Mouse (Mus musculus) intestine, postnatal 0 days (tissue): Measurements from ENCODE around the gene Slc12a1. TPM values are rescaled to one million over a fixed set of nuclear protein-coding genes. Genes with fewer than 3 reads are reported as not detected.

Experiments used
- ATAC-seq: fragments of 200-750 bp; cut with Nextera tagmentation; 2 replicates; pipeline ENCODE4 v1.8.0; 2017; ENCODE audit warnings: mild to moderate bottlenecking, moderate TSS enrichment, moderate library complexity
- H3K27ac ChIP-seq: fragments of 300-500 bp; sonication (generic); 2 replicates; pipeline ENCODE4 v1.5.1; 2014; ENCODE audit warnings: mild to moderate bottlenecking, low read depth, low read length, moderate library complexity
- H3K27me3 ChIP-seq: fragments of 300-500 bp; sonication (generic); replicated peaks from 2 replicates; pipeline ENCODE4 v1.6.1; 2014; ENCODE audit warnings: low read length, mixed read lengths; ENCODE audit not compliant: control insufficient read depth, insufficient read depth
- H3K36me3 ChIP-seq: fragments of 300-500 bp; sonication (generic); 2 replicates; pipeline ENCODE4 v1.6.1; 2014; ENCODE audit warnings: mild to moderate bottlenecking, moderate library complexity; ENCODE audit not compliant: control insufficient read depth, insufficient read depth
- H3K4me1 ChIP-seq: fragments of 300-500 bp; sonication (generic); replicated peaks from 2 replicates; pipeline ENCODE4 v1.6.1; 2014; ENCODE audit warnings: antibody characterized with exemption, low read length, mixed read lengths; ENCODE audit not compliant: control insufficient read depth, insufficient read depth
- H3K4me2 ChIP-seq: fragments of 300-500 bp; sonication (generic); replicated peaks from 2 replicates; pipeline ENCODE4 v1.6.1; 2014; ENCODE audit warnings: low read depth, mild to moderate bottlenecking, moderate library complexity
- H3K4me3 ChIP-seq: fragments of 300-500 bp; sonication (generic); 2 replicates; pipeline ENCODE4 v1.5.1; 2014; ENCODE audit warnings: low read depth, low read length
- H3K9ac ChIP-seq: fragments of 300-500 bp; sonication (generic); 2 replicates; pipeline ENCODE4 v1.6.1; 2014; ENCODE audit warnings: mild to moderate bottlenecking, low read depth, low read length
- H3K9me3 ChIP-seq: fragments of 300-500 bp; sonication (generic); 2 replicates; pipeline ENCODE4 v1.6.1; 2016; ENCODE audit warnings: mixed run types; ENCODE audit not compliant: control insufficient read depth
- CTCF ChIP-seq: sonication (generic); IDR thresholded peaks from 2 replicates; pipeline ENCODE4 v1.5.1; 2016; ENCODE audit warnings: low read depth, mild to moderate bottlenecking, control low read depth, antibody characterized with exemption, moderate library complexity
- WGBS: fragments of 180-500 bp; shearing (Covaris S2); extraction: QIAGEN DNeasy Blood & Tissue Kit; methylation state at CpG from one replicate; pipeline ENCODE4 v1.1.7; 2014; 5-methylcytosine and 5-hydroxymethylcytosine counted together
- polyA plus RNA-seq: library from polyadenylated mRNA; unstranded; fragments of >200 nt; fragmentation: Nextera tagmentation; extraction: Ambion mirVana; gene quantifications from 2 replicates; pipeline ENCODE4 v1.2.1, GENCODE M21; 2015

The Slc12a1 gene
- polyA plus RNA-seq, 1 experiment from 2014 or later: not detected

DNA sequence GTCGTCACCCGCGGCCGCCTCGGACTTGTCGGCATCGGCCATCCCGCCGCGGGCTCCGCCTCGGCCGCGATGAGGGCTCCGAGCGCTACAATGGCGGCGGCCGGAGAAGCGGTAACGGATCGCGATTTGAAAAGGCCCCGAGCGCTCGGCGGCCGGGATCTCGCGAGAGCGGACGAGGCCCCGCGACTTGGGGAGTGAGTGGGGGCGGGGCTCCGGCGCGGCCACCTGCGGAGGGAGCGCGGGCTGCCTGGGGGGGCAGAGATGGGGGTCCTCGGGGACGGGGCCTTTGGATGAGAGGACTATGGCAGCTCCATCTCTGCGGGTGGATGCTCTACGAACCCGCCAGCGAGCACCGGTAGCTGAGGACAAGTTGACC lies 28.8 kb upstream of the Slc12a1 start, which contains the start of gene Myef2:
TSS of gene Myef2 (minus strand) at position 185 of the 376 bp plus-strand sequence.
- H3K9ac ChIP-seq: peak within 1 kb of the TSS; percentile 80
- TF ChIP-seq CTCF: no peak
- H3K27me3 ChIP-seq: peaks cover 3% of the 10 kb centered on the region; the same call in 1 of the 2 replicates
- H3K9me3 ChIP-seq: no peaks in the 10 kb centered on the region
- peak within 1 kb of the TSS; percentile 90 for H3K4me2 ChIP-seq
- peak; percentile 89 for ATAC-seq
- peaks cover 3% of the 10 kb centered on the region for H3K4me1 ChIP-seq
- peak within 1 kb of the TSS; percentile 61 for H3K4me3 ChIP-seq
- H3K36me3 ChIP-seq: no peaks in the 10 kb centered on the region
- WGBS: under 1% methylated on average over 38 of the region's 48 CpGs
- peak within 1 kb of the TSS; percentile 70 for H3K27ac ChIP-seq

DNA sequence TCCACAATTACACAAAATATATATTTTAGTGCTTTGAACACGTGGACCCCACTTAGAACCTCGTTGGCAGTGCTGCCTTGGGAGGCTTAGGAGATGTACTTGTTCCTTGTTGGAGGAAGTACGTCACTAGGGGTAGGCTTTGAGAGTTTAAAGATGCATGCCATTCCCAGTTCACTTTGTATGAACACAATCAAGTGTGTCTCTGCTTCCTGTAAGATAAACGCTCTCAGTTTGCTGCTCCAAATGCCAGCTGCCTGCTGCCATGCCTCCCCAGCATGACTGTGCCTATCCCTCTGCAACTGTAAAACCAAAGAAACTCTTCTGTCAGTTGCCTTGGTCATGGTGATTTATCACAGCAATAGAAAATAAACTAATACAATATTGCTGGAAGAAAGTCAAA lies 26.5 kb upstream of the Slc12a1 start:
- ATAC-seq: no peak
- H3K9ac ChIP-seq: no peak overlapping the region
- WGBS: 43% methylated on average over 4 of the region's 4 CpGs
- no peak overlapping the region for H3K4me2 ChIP-seq
- peaks cover 3% of the 10 kb centered on the region for H3K4me1 ChIP-seq
- H3K27ac ChIP-seq: no peak overlapping the region
- H3K4me3 ChIP-seq: no peak overlapping the region
- no peaks in the 10 kb centered on the region for H3K36me3 ChIP-seq
- H3K9me3 ChIP-seq: no peaks in the 10 kb centered on the region
- no peak for TF ChIP-seq CTCF
- peaks cover 3% of the 10 kb centered on the region; the same call in 1 of the 2 replicates for H3K27me3 ChIP-seq

DNA sequence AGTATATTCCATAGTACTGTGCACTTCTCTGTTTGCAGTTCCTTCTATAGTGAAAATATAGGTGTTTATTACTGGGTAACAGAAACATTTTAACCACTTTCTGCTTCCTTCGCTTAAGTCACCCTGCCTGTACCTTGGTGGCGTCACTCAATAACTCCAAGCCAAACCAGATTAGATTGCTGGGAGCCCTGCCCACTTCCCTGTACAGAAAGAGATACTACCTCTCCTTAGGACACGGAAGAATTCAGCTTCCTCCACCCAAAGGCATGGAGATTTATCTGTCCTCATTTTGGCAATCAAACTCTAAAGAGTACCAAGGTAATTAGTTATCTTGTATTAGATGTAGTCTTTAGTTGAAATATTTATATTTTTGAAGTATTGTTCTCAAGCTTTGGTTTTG lies 25.5 kb upstream of the Slc12a1 start:
- Histone ChIP-seq H3K9ac (no peak overlapping the region), H3K4me3 (no peak overlapping the region), H3K4me2 (no peak overlapping the region), H3K27me3 (peaks cover 3% of the 10 kb centered on the region; the same call in 1 of the 2 replicates), H3K4me1 (peaks cover 3% of the 10 kb centered on the region), H3K36me3 (no peaks in the 10 kb centered on the region), H3K27ac (no peak overlapping the region), H3K9me3 (no peaks in the 10 kb centered on the region)
- no peak for TF ChIP-seq CTCF
- ATAC-seq: no peak
- 51% methylated on average over 3 of the region's 3 CpGs for WGBS

DNA sequence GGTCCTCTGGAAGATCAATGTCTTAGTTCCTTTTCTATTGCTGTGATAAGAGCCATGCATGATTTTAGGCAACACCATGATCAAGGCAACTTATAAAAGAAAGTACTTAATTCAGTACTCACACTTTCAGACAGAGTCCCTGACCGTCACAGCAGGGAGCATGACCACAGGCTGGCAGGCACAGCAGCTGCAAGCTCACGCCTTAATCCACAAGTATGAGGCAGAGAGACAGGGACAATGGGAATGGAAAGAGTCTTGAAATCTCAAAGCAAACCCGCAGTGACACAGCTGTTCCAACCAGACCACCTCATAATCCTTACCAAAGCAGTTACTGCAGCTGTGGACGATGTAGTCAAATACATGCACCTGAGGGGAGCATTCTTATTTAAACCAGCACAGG lies 18.2 kb upstream of the Slc12a1 start:
- Histone ChIP-seq H3K9me3 (no peaks in the 10 kb centered on the region), H3K9ac (no peak overlapping the region), H3K4me3 (no peak overlapping the region), H3K4me1 (no peaks in the 10 kb centered on the region), H3K36me3 (no peaks in the 10 kb centered on the region), H3K27ac (no peak overlapping the region), H3K4me2 (no peak overlapping the region), H3K27me3 (no peaks in the 10 kb centered on the region; the same call in 1 of the 2 replicates)
- no peak for TF ChIP-seq CTCF
- no peak for ATAC-seq
- 37% methylated on average over 4 of the region's 4 CpGs for WGBS

DNA sequence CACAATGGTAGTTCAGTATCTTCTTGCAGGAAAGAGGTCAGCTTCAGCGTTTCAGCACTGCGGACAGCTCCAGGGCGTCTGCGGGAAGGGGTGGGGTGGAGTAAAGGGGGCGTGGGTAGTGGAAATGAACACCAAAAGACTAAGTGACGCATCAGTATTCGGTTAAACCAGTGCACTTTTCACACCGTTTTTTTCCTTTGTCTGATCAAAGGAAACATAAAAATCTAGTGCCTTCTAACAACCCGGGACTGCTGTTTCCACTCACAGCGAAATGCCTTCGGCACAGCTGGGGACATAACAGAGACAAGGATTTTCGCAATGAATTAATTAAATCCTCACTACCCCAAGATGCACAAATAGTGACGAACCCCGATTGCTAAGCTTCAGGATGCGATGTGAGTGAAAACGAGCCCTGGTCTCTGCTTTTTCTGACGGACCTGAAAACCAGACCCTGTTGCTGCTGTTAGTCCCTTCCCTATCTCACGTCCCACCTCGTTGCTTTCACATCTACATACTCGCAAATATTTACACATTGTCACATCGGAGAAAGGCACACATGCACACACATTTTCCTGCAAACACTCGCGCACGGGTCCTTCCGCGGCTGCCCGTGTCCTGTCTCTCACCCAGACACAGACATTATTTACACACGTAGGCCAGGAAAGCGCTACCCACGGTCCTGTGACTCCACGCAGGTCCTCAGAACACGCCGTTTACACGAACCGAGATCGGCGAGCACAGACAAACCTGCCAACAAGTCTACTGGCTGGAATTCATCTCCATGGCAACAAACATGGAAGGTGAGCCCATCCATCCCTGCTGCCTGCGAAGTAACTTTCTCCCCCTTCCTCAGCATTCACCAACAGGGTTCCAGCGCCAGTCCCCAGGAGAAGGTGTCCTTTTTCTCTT lies 16.1 kb upstream of the Slc12a1 start, which contains the start of gene Ctxn2:
TSS of gene Ctxn2 (plus strand) at position 790 of the 909 bp plus-strand sequence.
- Histone ChIP-seq H3K4me3 (peak within 1 kb of the TSS; percentile 20), H3K36me3 (no peaks in the 10 kb centered on the region), H3K4me1 (no peaks in the 10 kb centered on the region), H3K27me3 (no peaks in the 10 kb centered on the region; the same call in 1 of the 2 replicates), H3K9ac (no peak within 1 kb of the TSS), H3K4me2 (peak within 1 kb of the TSS; percentile 49), H3K27ac (no peak within 1 kb of the TSS), H3K9me3 (no peaks in the 10 kb centered on the region)
- under 1% methylated on average over 39 of the region's 39 CpGs for WGBS
- no peak for TF ChIP-seq CTCF
- ATAC-seq: no peak

DNA sequence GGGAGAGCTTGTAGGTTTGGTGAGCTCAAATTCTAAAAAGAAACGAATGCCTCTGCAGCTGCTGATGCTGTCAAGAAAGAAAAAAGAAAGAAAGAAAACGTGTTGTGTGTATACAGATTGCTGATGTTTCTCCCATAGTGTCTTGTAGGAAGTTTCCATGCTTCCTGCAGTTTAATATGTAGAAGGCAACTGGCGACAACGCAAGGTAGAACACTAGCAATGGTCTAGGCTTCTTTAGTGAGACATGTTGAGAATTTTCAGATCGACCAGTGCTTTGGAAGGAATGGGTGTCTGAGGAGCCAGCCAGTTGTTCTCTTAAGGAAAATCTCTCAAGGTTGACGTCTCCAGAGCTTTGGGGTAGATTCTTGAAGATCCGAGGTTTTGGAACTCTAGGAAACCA lies 15.5 kb upstream of the Slc12a1 start:
- no peak overlapping the region for H3K4me3 ChIP-seq
- WGBS: 28% methylated on average over 7 of the region's 7 CpGs

More for the DNA sequence above, 15.5 kb upstream of the Slc12a1 start:
- Histone ChIP-seq H3K9me3 (no peaks in the 10 kb centered on the region), H3K27me3 (no peaks in the 10 kb centered on the region; the same call in 1 of the 2 replicates), H3K4me2 (no peak overlapping the region), H3K4me1 (no peaks in the 10 kb centered on the region), H3K9ac (no peak overlapping the region), H3K36me3 (no peaks in the 10 kb centered on the region), H3K27ac (no peak overlapping the region)
- ATAC-seq: no peak
- TF ChIP-seq CTCF: no peak
